Mouse (Mus musculus) neural tube, embryonic 15.5 days (tissue): ENCODE results near the gene Hdac10. TPM values are rescaled to one million over a fixed set of nuclear protein-coding genes. Genes with fewer than 3 reads are reported as not detected.
A peak's percentile ranks its signal among the peaks of the same experiment; 100 is the strongest.

Source experiments
- ATAC-seq: fragments of 200-750 bp; cut with Nextera tagmentation; 2 replicates; pipeline ENCODE4 v1.8.0; 2017; ENCODE audit warnings: mild to moderate bottlenecking, moderate TSS enrichment, moderate library complexity; ENCODE audit not compliant: low FRiP score
- H3K27ac ChIP-seq: fragments of 300-500 bp; sonication (generic); replicated peaks from 2 replicates; pipeline ENCODE4 v1.5.1; 2015; ENCODE audit warnings: mild to moderate bottlenecking, inconsistent platforms
- H3K27me3 ChIP-seq: fragments of 300-500 bp; sonication (generic); replicated peaks from 2 replicates; pipeline ENCODE4 v1.6.1; 2015; ENCODE audit warnings: inconsistent platforms
- H3K36me3 ChIP-seq: fragments of 300-500 bp; sonication (generic); 2 replicates; pipeline ENCODE4 v1.6.1; 2015; ENCODE audit warnings: inconsistent platforms
- H3K4me1 ChIP-seq: fragments of 300-500 bp; sonication (generic); 2 replicates; pipeline ENCODE4 v1.6.1; 2015; ENCODE audit warnings: inconsistent platforms
- H3K4me2 ChIP-seq: fragments of 300-500 bp; sonication (generic); 2 replicates; pipeline ENCODE4 v1.6.1; 2015; ENCODE audit warnings: inconsistent platforms, mild to moderate bottlenecking, moderate library complexity
- H3K4me3 ChIP-seq: fragments of 300-500 bp; sonication (generic); replicated peaks from 2 replicates; pipeline ENCODE4 v1.5.1; 2015; ENCODE audit warnings: mild to moderate bottlenecking, inconsistent platforms
- H3K9ac ChIP-seq: fragments of 300-500 bp; sonication (generic); replicated peaks from 2 replicates; pipeline ENCODE4 v1.6.1; 2015; ENCODE audit warnings: mild to moderate bottlenecking, inconsistent platforms
- H3K9me3 ChIP-seq: fragments of 300-500 bp; sonication (generic); replicated peaks from 2 replicates; pipeline ENCODE4 v1.6.1; 2016; ENCODE audit warnings: inconsistent platforms
- WGBS: fragments of 180-500 bp; shearing (Covaris S2); methylation state at CpG from one replicate; pipeline ENCODE4 v1.1.7; 2015; ENCODE audit warnings: mixed read lengths; 5-methylcytosine and 5-hydroxymethylcytosine counted together
- polyA plus RNA-seq: library from polyadenylated mRNA; unstranded; fragments of >200 nt; fragmentation: Nextera tagmentation; extraction: Ambion mirVana; gene quantifications from 2 replicates; pipeline ENCODE4 v1.2.1, GENCODE M21; 2015

The Hdac10 gene
- polyA plus RNA-seq, 1 experiment from 2014 or later: 31.9 TPM

DNA sequence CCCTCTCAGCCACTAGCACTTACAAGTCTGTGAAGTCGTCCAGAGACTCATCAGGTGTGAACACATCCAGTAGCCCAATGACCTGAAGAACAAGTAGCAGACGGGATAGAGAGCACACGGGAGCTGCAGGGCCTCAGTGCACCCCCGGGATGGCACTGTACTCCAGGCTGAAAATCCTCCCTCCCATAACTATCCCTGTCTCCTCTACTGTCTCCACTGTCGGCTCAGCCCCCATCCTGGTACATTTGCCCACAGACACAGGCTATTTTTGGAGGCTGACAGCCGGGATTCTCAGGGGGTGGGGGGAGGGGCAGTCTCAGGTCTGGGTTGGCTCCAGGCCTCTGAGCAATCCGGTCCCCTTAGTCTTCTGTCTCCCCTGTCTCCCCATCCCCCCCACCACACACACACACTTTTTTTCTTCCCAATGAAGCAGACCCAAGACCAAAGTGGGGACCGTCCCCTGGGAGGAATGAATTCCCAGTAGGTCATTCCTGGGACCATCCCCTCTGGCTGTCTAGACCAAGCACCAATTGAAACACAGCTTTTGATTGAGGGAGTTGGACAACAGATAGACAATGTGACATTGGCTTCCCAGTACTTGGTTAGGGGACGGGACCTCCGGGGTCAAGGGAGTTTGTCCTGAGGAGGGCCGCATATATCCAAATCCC is 9.0 kb upstream of the Hdac10 start:
- Histone ChIP-seq H3K27me3 (peaks cover 30% of the 10 kb centered on the region), H3K27ac (no peak overlapping the region), H3K4me1 (peaks cover 21% of the 10 kb centered on the region), H3K4me3 (no peak overlapping the region), H3K36me3 (no peaks in the 10 kb centered on the region), H3K9me3 (no peaks in the 10 kb centered on the region), H3K9ac (no peak overlapping the region), H3K4me2 (no peak overlapping the region)
- 75% methylated on average over 11 of the region's 11 CpGs for WGBS
- no peak for ATAC-seq

DNA sequence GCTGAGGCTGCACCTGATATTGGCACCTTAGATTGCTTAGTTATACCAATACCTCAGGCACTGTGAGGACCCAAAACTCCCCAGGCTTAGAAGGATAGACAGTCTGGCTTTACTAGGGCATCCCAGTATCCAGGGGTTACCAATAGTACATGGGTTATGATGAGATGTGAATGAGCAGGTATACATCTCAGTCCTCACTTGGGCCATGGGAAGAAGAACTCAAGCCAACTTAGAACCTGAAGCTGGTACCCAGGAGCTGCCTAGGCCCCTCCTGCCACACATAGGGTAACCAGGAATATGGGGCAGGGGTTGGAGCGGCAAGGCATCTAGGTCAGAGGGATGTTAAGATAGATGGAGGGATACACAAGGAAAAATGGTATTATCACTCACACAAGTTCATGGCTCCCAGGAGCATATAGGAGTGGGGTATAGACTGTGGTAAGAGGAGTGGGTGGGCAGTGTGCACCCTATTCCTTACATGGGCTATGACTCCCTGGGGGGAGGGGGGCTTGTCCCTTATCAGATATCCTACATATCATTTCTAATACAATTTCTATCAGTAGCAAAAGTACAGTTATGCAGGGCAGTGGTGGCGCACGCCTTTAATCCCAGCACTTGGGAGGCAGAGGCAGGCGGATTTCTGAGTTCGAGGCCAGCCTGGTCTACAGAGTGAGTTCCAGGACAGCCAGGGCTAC is 8.1 kb upstream of the Hdac10 start:
- Histone ChIP-seq H3K27ac (no peak overlapping the region), H3K36me3 (no peaks in the 10 kb centered on the region), H3K4me2 (no peak overlapping the region), H3K27me3 (peaks cover 30% of the 10 kb centered on the region), H3K9me3 (no peaks in the 10 kb centered on the region), H3K4me1 (peaks cover 21% of the 10 kb centered on the region), H3K9ac (no peak overlapping the region), H3K4me3 (no peak overlapping the region)
- WGBS: 97% methylated on average over 5 of the region's 5 CpGs
- no peak for ATAC-seq

DNA sequence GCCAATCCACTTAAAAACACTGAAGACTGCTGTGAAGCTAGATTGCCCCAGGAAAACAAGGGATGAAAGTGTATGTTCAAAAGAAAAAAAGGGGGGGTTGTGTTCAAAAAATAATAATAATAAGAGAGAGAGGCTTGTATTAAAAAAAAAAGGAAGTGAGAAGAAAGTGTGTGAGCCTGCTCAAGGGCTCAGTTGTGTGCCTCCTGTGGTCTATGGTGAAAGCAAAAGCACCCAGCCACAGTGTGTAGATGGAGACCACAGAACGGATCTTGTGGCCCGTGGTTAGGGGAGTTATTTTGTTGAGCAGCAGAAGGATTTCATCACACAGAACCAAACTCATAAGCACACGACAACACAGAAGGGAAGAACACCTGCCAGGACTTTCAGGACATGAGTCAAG is 2.8 kb upstream of the Hdac10 start:
- no peak for ATAC-seq
- peaks cover 18% of the 10 kb centered on the region for H3K4me1 ChIP-seq

DNA sequence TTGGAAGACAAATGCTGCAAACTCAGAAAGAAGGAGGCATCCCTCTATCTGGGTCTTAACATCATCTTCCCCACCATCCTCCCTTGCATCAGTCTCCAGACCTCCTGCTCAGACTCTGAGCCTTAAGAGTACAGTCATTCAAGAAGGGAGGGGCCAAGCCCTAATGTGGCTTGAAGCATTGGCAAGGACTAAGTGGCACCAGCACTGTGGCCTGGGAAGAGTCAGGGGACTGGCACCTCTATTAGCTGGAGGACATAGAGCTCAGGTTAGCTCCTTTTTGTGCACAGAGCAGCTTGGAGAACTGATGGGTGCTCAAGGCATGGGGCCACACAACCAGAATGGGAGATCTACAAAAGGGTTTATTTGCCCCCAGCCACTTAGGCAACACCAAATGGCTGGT is 1.7 kb upstream of the Hdac10 start:
- Histone ChIP-seq H3K4me3 (no peak overlapping the region), H3K9me3 (no peaks in the 10 kb centered on the region), H3K4me1 (peaks cover 18% of the 10 kb centered on the region), H3K27ac (no peak overlapping the region), H3K27me3 (no peaks in the 10 kb centered on the region), H3K4me2 (no peak overlapping the region), H3K9ac (no peak overlapping the region), H3K36me3 (no peaks in the 10 kb centered on the region)
- ATAC-seq: no peak

More for the DNA sequence above, 2.8 kb upstream of the Hdac10 start:
- Histone ChIP-seq H3K4me3 (no peak overlapping the region), H3K36me3 (no peaks in the 10 kb centered on the region), H3K9ac (no peak overlapping the region), H3K27ac (no peak overlapping the region), H3K4me2 (no peak overlapping the region), H3K27me3 (no peaks in the 10 kb centered on the region), H3K9me3 (no peaks in the 10 kb centered on the region)
- WGBS: 91% methylated on average over 3 of the region's 3 CpGs

DNA sequence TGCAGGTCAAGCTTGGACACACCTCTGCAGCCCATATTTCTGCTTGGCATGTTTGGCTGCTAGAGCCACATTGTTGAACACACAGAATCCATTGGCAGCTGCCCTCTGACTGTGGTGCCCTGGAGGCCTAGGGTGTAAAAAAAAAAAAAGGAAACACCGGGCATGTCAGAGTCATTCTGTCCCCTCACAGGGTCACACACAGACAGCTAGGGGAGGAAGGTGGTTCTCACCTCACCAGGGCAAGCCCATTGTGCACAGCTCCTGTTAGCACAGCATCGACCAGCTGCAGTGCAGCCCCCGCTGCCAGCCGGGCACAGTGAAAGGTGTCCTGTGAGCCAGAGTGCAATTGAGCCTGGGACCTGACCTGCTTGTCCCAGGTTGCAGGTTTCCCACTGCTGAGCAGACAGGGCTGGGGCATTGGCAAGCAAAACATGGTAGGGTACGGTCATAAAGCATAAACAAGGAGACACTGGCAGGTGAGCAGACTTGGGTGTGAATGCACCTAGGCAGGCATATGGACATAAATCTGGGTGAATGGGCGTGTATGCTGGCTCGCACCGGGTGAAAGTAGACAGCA is 1.0 kb downstream of the Hdac10 start:
- ATAC-seq: no peak
- Histone ChIP-seq H3K36me3 (peaks cover 3% of the 10 kb centered on the region; the same call in 1 of the 2 replicates), H3K4me1 (peaks cover 33% of the 10 kb centered on the region), H3K27me3 (no peaks in the 10 kb centered on the region), H3K9ac (peak overlapping the region; percentile 68), H3K4me2 (peak overlapping the region; percentile 86), H3K27ac (peak overlapping the region; percentile 82; the same call in 1 of the 2 replicates), H3K9me3 (no peaks in the 10 kb centered on the region), H3K4me3 (peak overlapping the region; percentile 62)
- 71% methylated on average over 8 of the region's 8 CpGs for WGBS

DNA sequence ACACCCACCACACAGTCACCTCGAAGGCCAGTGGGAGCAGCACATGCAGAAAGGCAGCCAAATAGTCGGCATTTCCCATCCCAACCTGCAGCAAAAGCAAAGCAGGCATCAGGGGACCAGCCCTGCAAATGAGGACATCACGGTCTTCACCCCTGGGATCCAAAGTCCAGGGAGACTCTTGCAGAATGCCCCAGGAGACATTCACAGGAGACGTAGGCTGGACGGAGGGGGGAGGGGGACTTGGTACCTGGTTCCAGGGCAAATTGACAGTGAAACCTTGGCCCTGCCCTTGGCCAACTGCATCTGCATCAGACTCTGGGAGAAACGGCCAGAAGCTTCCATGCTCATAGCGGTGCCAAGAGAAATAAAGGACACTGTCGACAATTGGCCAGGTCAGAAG is 1.9 kb downstream of the Hdac10 start:
- Histone ChIP-seq H3K27ac (no peak overlapping the region), H3K9me3 (no peaks in the 10 kb centered on the region), H3K4me2 (no peak overlapping the region), H3K9ac (no peak overlapping the region), H3K27me3 (no peaks in the 10 kb centered on the region), H3K4me3 (no peak overlapping the region), H3K4me1 (peaks cover 42% of the 10 kb centered on the region), H3K36me3 (peaks cover 3% of the 10 kb centered on the region; the same call in 1 of the 2 replicates)
- WGBS: 87% methylated on average over 8 of the region's 8 CpGs
- no peak for ATAC-seq

DNA sequence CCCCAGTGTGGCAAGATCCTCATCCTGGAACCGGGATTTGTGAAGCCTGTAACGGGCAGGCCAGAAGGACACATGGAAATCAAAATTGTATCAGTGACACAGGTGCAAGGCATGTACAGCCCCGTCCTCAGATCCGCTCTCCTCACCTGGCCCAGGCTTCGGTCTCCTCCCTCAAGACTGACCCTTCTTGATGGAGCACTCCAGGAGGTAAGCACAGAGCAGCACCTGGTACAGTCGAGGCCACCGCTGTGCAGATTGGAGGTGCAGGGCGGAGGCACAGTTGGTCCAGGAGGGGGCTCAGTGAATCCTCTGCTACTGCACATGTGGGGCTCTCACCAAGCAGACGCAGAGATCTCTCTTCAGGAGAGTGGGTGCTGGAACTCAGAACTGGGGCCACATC is 3.1 kb downstream of the Hdac10 start:
- no peak overlapping the region for H3K27ac ChIP-seq
- H3K9ac ChIP-seq: no peak overlapping the region
- no peak overlapping the region for H3K4me3 ChIP-seq
- WGBS: 97% methylated on average over 9 of the region's 9 CpGs
- H3K36me3 ChIP-seq: peaks cover 3% of the 10 kb centered on the region; the same call in 1 of the 2 replicates
- peaks cover 54% of the 10 kb centered on the region for H3K4me1 ChIP-seq
- H3K9me3 ChIP-seq: no peaks in the 10 kb centered on the region
- H3K27me3 ChIP-seq: no peaks in the 10 kb centered on the region
- ATAC-seq: no peak
- no peak overlapping the region for H3K4me2 ChIP-seq

DNA sequence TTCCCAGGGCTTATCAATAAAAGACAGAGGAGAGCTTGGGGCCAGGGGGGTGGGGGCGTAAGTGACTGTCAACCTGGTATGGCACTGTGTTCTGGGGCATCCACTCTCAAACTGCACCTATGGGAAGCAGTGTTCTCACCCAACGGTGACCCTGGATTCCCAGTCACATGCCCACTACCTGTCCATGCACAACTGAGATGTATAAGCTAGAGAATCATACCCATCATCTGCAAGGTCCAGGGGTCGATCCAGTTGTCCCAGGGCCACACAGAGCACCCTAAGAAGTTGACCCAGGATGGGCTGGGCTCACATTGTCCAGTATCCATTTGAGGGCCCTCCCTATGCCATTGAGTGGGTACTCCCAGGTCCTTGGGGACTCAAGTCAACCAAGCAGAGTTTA is 4.2 kb downstream of the Hdac10 start:
- no peak for ATAC-seq
- Histone ChIP-seq H3K27me3 (no peaks in the 10 kb centered on the region), H3K36me3 (peaks cover 5% of the 10 kb centered on the region), H3K4me1 (peaks cover 65% of the 10 kb centered on the region), H3K9ac (peak overlapping the region; percentile 77; the same call in 1 of the 2 replicates), H3K9me3 (no peaks in the 10 kb centered on the region), H3K27ac (0 out of 2 replicates have a peak overlapping the region, but pooled peaks have one; percentile 88), H3K4me2 (no peak overlapping the region), H3K4me3 (no peak overlapping the region)
- 93% methylated on average over 3 of the region's 3 CpGs for WGBS

DNA sequence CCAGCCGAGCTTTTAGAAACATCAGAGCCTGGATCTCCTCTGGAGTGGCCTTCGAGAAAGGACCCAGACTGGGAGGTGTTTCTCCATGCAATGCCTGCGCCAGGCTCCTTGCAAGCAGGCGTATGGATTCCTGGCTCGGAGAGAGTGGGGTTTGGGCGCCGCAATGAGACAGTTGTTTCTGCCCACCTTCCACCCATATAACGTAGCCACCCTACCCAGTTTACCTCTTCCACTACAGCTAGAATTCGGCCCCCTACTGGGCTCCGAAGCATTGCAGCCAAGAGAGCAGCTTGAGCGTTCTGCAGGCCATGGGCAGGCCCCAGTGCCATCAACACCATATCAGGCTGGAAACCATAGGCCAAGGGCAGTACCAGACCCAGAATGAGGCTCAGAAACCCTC is 4.9 kb downstream of the Hdac10 start:
- ATAC-seq: peak; percentile 25; the same call in 1 of the 2 replicates
- H3K36me3 ChIP-seq: peaks cover 9% of the 10 kb centered on the region
- no peaks in the 10 kb centered on the region for H3K27me3 ChIP-seq
- H3K27ac ChIP-seq: peak overlapping the region; percentile 88
- H3K4me1 ChIP-seq: peaks cover 59% of the 10 kb centered on the region
- H3K4me2 ChIP-seq: peak overlapping the region; percentile 95
- H3K9ac ChIP-seq: peak overlapping the region; percentile 77
- WGBS: 22% methylated on average over 11 of the region's 11 CpGs
- peak overlapping the region; percentile 92 for H3K4me3 ChIP-seq
- no peaks in the 10 kb centered on the region for H3K9me3 ChIP-seq

DNA sequence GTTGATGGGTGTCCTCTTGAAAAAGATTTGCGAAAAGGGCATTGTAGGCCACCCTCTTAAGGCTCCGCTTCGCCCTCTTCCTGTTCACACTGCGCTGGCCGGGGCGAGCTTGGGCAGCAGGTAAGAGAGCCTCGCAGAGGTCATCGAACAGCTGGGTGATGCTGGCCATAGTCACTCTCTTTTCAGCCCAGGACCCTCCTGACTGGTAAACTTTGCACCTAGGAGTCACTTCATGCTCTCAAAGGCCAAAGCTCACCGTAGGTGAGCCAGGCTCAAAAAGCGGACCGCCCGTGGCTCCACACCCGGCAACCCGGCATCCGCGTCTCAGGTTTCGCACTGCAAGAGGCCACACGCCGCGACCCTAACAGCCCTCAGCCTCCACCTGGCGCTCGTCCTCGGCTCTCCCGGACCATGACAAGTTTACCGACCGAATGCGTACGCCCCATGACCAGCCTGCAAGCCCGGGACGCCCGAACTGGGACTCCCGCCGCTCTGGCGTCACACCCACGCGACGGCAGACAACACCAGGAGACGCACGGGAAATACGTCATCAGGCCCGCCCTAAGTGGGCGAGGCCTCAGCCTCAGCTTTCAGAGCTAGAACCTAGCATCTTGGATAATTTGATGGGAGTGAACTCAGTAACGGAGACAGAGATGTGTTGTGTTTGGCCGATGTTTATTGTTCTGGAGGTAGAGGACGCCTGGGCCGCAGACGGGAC is 5.7 kb downstream of the Hdac10 start, which contains the start of gene Tubgcp6:
Gene Tubgcp6 (minus strand): TSS at position 464 of the 718 bp plus-strand sequence.
- under 1% methylated on average over 47 of the region's 47 CpGs for WGBS
- Histone ChIP-seq H3K4me2 (peak within 1 kb of the TSS; percentile 95), H3K4me1 (peaks cover 53% of the 10 kb centered on the region), H3K27me3 (no peaks in the 10 kb centered on the region), H3K4me3 (peak within 1 kb of the TSS; percentile 92), H3K27ac (peak within 1 kb of the TSS; percentile 88), H3K9me3 (no peaks in the 10 kb centered on the region), H3K36me3 (peaks cover 15% of the 10 kb centered on the region), H3K9ac (peak within 1 kb of the TSS; percentile 77)
- peak; percentile 82 for ATAC-seq

DNA sequence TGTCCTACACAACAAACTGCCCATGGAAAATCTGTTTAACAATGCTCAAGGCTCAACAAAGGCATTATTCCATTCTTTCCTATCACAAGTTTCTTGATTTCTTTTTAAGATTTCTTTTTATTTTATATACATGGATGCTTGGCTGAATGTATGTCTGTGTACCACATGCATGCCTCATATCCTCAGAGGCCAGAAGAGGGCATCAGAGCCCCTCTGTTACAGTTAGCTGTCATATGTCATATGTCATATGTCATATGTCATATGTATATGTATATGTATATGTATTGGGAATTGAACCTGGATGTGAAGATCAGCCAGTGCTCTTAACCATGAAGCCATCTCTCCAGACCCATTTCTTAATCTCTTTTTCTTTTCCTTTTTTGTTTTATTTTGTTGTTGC is 10.5 kb downstream of the Hdac10 start:
- Histone ChIP-seq H3K9me3 (no peaks in the 10 kb centered on the region), H3K4me3 (no peak overlapping the region), H3K27ac (no peak overlapping the region), H3K27me3 (no peaks in the 10 kb centered on the region), H3K9ac (no peak overlapping the region), H3K4me2 (no peak overlapping the region), H3K36me3 (peaks cover 48% of the 10 kb centered on the region), H3K4me1 (peaks cover 35% of the 10 kb centered on the region)
- ATAC-seq: no peak
